Mouse (Mus musculus) mature B cell (primary cell): ENCODE data around the gene Gm3099.
"Not testable (repeated sequence)": the region's sequence is repeated elsewhere in the genome, so short reads cannot be mapped to it uniquely, and the experiment has no call there.

Source experiments
- in situ Hi-C: fragments of 300-500 bp; cut with MboI; formaldehyde crosslinking; loops from 2 replicates; pipeline ENCODE4 v1.14.3; 2019

Gene Gm3099

GRCm38 (mm10) chr14:3998094-3998493 is at the start of gene Gm3099:
Gene Gm3099 (plus strand): TSS chr14:3998394.
- in situ Hi-C loops: not testable (repeated sequence)

GRCm38 (mm10) chr14:3963247-3963646 is 34.9 kb upstream of the Gm3099 start, which contains the start of gene Gm3095:
Gene Gm3095 (plus strand): TSS chr14:3963547.
- in situ Hi-C loops: not testable (repeated sequence)

GRCm38 (mm10) chr14:4023641-4024040 is 25.4 kb downstream of the Gm3099 start, which contains the start of gene Gm5796:
Gene Gm5796 (plus strand): TSS chr14:4023941.
- in situ Hi-C loops: not testable (repeated sequence)
